Mouse (Mus musculus) liver, embryonic 15.5 days (tissue): ENCODE measurements around the gene Arvcf. TPM values are rescaled to one million over a fixed set of nuclear protein-coding genes. Genes with fewer than 3 reads are reported as not detected.

ENCODE experiments used
- ATAC-seq: fragments of 200-750 bp; cut with Nextera tagmentation; 2 replicates; pipeline ENCODE4 v1.8.0; 2017; ENCODE audit warnings: moderate number of reproducible peaks, mild to moderate bottlenecking, moderate library complexity; ENCODE audit not compliant: insufficient read depth
- H3K27ac ChIP-seq: fragments of 300-500 bp; sonication (generic); replicated peaks from 2 replicates; pipeline ENCODE4 v1.5.1; 2015; ENCODE audit warnings: mild to moderate bottlenecking, inconsistent platforms
- H3K27me3 ChIP-seq: fragments of 300-500 bp; sonication (generic); 2 replicates; pipeline ENCODE4 v1.6.1; 2015; ENCODE audit warnings: mild to moderate bottlenecking, inconsistent platforms
- H3K36me3 ChIP-seq: fragments of 300-500 bp; sonication (generic); replicated peaks from 2 replicates; pipeline ENCODE4 v1.6.1; 2015; ENCODE audit warnings: moderate library complexity, mild to moderate bottlenecking, inconsistent platforms
- H3K4me1 ChIP-seq: fragments of 300-500 bp; sonication (generic); replicated peaks from 2 replicates; pipeline ENCODE4 v1.6.1; 2015; ENCODE audit warnings: inconsistent platforms
- H3K4me2 ChIP-seq: fragments of 300-500 bp; sonication (generic); 2 replicates; pipeline ENCODE4 v1.6.1; 2015; ENCODE audit warnings: moderate library complexity, mild to moderate bottlenecking, inconsistent platforms
- H3K4me3 ChIP-seq: fragments of 300-500 bp; sonication (generic); replicated peaks from 2 replicates; pipeline ENCODE4 v1.5.1; 2015; ENCODE audit warnings: mild to moderate bottlenecking, inconsistent platforms
- H3K9ac ChIP-seq: fragments of 300-500 bp; sonication (generic); 2 replicates; pipeline ENCODE4 v1.6.1; 2015; ENCODE audit warnings: moderate library complexity, mild to moderate bottlenecking, inconsistent platforms
- H3K9me3 ChIP-seq: fragments of 300-500 bp; sonication (generic); replicated peaks from 2 replicates; pipeline ENCODE4 v1.6.1; 2016; ENCODE audit warnings: inconsistent platforms
- WGBS: fragments of 180-500 bp; shearing (Covaris S2); methylation state at CpG from one replicate; pipeline ENCODE4 v1.1.7; 2015; ENCODE audit warnings: mixed read lengths; ENCODE audit not compliant: insufficient replicate concordance; 5-methylcytosine and 5-hydroxymethylcytosine counted together
- polyA plus RNA-seq: library from polyadenylated mRNA; unstranded; fragments of >200 nt; fragmentation: Nextera tagmentation; extraction: Ambion mirVana; gene quantifications from 2 replicates; pipeline ENCODE4 v1.2.1, GENCODE M21; 2015

Gene Arvcf
- polyA plus RNA-seq, 1 experiment from 2014 or later: 7.6 TPM

DNA sequence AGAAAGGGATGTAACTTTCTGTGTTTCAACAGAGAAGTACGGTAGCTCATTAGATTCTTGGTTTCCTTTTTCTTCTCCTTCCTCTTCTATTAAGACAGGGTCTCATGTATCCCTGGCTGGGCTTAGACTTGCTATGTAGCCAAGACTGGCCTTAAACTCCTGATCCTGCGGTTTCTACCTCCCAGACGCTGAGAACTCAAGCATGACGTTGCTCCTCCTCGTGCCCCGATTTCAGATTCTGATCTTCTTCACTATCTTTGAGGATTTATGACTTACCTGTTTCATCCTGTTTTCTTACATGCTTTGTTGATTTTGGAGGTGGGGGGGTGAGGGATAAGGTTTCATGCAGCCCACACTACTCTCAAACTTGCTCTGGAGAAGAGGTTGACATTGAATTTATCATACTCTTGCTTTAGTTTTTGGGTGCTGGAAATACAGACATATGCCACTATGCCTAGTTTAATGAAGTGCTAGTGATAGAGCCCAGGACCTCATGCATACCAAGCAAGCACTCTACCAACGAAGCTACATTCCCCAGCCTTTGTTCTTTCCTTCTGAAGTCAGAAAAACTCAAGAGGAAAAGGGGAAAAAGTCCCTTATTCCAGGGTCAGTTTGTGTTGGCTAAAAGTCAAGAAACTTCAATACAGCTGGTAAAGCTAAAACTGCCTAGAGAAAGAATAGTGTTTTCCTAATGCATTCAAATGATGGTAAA lies 75.4 kb downstream of the Arvcf start:
- no peaks in the 10 kb centered on the region for H3K9me3 ChIP-seq
- H3K27ac ChIP-seq: peak overlapping the region; percentile 95
- H3K4me1 ChIP-seq: peaks cover 80% of the 10 kb centered on the region
- H3K36me3 ChIP-seq: peaks cover 42% of the 10 kb centered on the region
- peak overlapping the region; percentile 84 for H3K4me2 ChIP-seq
- no peaks in the 10 kb centered on the region for H3K27me3 ChIP-seq
- peak overlapping the region; percentile 89; the same call in 1 of the 2 replicates for H3K4me3 ChIP-seq
- H3K9ac ChIP-seq: no peak overlapping the region
- no peak for ATAC-seq
- WGBS: 81% methylated on average over 7 of the region's 7 CpGs

DNA sequence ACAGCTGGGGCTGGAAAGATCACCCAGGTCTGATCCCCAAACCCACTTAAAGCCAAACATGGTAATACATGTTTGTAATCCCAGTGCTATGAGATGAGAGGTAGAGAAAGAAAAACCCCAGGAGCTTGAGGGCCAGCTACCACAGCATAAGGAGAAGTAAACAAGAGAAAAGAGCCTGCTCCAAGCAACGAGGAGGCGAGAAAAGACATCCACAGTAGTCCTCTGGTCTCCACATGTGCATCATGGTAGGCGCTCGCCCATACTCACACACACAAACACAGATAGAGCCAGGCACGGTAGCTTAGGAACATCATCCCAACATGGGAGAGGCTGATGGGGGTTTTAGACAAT lies 75.9 kb downstream of the Arvcf start:
- Histone ChIP-seq H3K9me3 (no peaks in the 10 kb centered on the region), H3K27ac (peak overlapping the region; percentile 95), H3K9ac (peak overlapping the region; percentile 92; the same call in 1 of the 2 replicates), H3K4me1 (peaks cover 75% of the 10 kb centered on the region), H3K4me2 (peak overlapping the region; percentile 84), H3K36me3 (peaks cover 37% of the 10 kb centered on the region), H3K27me3 (no peaks in the 10 kb centered on the region), H3K4me3 (peak overlapping the region; percentile 89)
- no peak for ATAC-seq
- WGBS: 84% methylated on average over 5 of the region's 5 CpGs

DNA sequence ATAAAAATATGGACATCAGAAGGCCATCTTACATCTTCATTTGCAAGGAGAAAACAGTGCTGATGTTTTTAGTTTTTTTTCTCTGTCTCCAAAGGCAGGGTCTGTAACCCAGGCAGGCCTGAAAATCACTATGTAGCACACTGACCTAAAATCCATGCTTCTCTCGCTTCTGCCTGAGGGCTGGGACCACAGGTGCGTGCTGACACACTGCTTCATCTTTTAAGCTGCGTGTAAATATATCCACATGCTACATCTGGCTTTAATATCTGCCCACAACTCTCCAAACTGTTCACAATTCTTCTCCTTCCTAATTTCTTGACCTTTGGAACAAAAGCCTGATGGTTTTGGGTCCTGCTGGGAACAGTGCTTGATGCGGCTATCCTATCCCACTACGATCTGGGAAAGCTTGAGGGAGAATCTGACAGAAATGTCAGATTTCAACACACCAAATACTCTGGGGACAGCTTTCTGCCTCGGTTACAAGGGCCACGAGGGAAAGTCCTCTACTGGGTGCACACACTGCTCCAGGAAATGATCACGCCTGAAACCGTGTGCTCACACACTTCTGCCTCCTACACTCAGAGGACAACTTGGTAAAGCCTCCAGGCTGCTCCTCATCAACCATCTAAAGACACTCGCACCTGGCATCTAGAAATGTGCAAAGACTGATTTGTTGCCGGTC lies 76.5 kb downstream of the Arvcf start:
- 62% methylated on average over 11 of the region's 11 CpGs for WGBS
- no peaks in the 10 kb centered on the region for H3K9me3 ChIP-seq
- H3K36me3 ChIP-seq: peaks cover 36% of the 10 kb centered on the region
- peak overlapping the region; percentile 89 for H3K4me3 ChIP-seq
- H3K4me2 ChIP-seq: peak overlapping the region; percentile 84
- H3K27ac ChIP-seq: peak overlapping the region; percentile 95
- peaks cover 69% of the 10 kb centered on the region for H3K4me1 ChIP-seq
- ATAC-seq: no peak
- H3K27me3 ChIP-seq: no peaks in the 10 kb centered on the region
- H3K9ac ChIP-seq: peak overlapping the region; percentile 92

DNA sequence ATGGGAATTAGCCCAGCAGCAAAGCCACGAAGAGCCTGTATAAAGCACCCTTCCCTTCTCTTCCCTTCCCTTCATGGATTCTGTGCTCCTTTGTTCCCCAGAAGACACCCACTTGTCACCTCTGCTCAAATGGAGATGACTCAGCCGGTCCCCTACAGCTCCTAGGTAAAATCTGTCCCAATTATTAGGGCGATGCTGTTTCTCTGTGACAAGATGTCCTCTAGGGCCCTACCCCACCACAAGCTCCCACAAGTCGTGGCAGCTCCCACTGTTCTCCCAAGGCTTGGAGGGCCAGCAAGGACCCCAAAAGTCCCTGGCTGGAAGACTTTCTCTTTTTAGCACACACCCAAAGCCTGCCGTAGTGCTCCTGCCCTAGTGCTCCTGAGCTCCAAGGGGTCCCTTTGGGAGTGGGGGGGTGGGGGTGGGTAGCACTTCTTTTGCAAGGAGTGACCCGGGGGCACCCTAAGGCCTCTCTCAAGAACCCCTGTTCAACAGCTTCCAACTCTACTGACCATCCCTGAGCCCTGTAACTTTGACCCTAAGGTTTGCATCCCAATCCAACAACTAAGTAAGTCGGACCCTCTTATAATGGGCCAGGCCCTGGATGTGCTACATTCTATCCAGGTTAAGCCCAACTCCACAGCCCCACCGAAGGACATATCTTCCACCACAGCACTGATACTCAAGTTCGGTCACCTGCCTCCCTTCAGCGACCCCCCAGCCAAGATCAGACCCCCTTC lies 77.7 kb downstream of the Arvcf start:
- Histone ChIP-seq H3K4me3 (peak overlapping the region; percentile 89), H3K36me3 (peaks cover 32% of the 10 kb centered on the region), H3K9ac (peak overlapping the region; percentile 92), H3K27ac (peak overlapping the region; percentile 95), H3K4me2 (peak overlapping the region; percentile 84), H3K27me3 (no peaks in the 10 kb centered on the region), H3K9me3 (no peaks in the 10 kb centered on the region), H3K4me1 (peaks cover 61% of the 10 kb centered on the region)
- WGBS: 5% methylated on average over 10 of the region's 10 CpGs
- ATAC-seq: no peak

DNA sequence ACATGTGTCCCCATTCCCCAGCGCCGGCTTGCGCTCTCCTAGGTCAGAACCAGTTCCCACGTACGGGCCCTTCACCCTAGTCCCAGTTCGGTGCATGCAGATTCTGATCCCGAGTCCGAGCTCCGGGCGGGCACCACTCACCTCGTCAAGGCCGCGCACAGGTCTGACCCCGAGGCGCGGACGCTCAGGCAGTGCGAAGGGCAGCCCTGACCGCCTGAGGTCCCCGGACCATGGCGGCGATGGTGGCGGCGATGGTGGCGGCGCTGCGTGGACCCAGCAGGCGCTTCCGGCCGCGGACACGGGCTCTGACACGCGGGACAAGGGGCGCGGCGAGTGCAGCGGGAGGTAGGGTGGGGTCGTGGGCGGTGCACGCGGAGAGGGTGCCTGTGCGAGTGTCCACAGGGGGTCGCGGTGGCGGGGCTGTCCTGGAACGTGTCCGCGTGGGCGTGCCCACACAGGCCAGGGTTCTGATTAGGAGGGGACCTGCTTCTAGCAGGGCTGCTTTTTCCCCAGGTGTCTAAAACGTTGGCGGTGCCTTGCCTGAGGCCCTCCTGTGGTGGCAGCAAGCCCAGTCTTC lies 78.3 kb downstream of the Arvcf start, which contains the start of gene Txnrd2:
Gene Txnrd2 (plus strand): TSS at position 170 of the 577 bp plus-strand sequence.
- ATAC-seq: peak; percentile 57
- H3K27me3 ChIP-seq: no peaks in the 10 kb centered on the region
- H3K9me3 ChIP-seq: no peaks in the 10 kb centered on the region
- peak within 1 kb of the TSS; percentile 89 for H3K4me3 ChIP-seq
- H3K9ac ChIP-seq: peak within 1 kb of the TSS; percentile 92
- H3K27ac ChIP-seq: peak within 1 kb of the TSS; percentile 95
- under 1% methylated on average over 52 of the region's 52 CpGs for WGBS
- H3K36me3 ChIP-seq: peaks cover 32% of the 10 kb centered on the region
- H3K4me1 ChIP-seq: peaks cover 62% of the 10 kb centered on the region
- H3K4me2 ChIP-seq: peak within 1 kb of the TSS; percentile 84

DNA sequence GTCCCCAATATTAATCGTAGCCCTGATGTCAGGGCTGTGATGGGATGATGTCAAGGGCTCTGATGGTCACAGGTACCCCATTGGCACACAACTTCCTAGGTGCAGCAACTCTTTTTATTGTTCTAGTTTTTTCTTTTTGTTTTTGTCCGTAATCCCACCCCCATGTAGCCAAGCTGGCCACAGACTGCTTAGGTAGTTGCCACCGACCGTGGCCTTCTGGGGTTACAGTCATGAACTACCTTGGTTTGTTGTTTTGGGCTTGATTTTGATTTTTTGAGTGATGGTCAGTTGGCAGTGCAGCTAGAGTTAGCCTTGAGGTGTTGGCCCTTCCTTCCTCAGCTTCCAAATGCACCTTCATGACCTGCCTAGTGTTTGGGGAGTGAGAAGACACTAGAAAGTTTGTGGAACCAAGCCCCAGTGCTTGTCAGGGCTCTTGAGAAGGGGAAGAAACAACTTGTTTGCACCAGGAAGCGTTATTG lies 78.9 kb downstream of the Arvcf start, which contains the start of gene Comt:
Gene Comt (minus strand): TSS at position 51 of the 479 bp plus-strand sequence.
- 31% methylated on average over 5 of the region's 5 CpGs for WGBS
- peak within 1 kb of the TSS; percentile 95 for H3K27ac ChIP-seq
- peak within 1 kb of the TSS; percentile 84 for H3K4me2 ChIP-seq
- peak within 1 kb of the TSS; percentile 89 for H3K4me3 ChIP-seq
- H3K27me3 ChIP-seq: no peaks in the 10 kb centered on the region
- H3K9ac ChIP-seq: peak within 1 kb of the TSS; percentile 92
- peaks cover 61% of the 10 kb centered on the region for H3K4me1 ChIP-seq
- ATAC-seq: no peak
- H3K9me3 ChIP-seq: no peaks in the 10 kb centered on the region
- H3K36me3 ChIP-seq: peaks cover 32% of the 10 kb centered on the region

DNA sequence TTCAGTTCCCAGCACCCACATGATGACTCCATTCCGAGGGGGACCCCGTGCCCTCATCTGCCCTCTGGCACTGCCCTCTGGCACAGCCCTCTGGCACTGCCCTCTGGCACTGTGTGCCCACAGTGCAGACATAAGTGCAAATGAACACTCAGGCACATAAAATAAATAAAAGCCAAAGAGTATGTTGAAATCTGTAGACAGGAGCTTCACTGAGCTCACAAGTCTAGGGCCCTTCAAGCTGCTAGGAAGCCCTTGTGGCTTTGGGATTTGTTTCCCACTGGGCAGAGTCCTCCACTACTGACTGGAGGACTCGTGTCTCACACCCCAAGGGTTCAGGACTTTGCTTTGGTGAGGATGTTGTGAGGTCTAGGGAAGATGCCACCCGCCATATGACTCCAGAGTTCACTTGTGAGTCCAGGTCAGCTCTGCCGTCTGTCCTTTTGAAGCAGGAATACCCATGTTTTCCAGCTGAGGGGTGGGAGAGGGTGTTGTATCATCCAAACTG lies 80.1 kb downstream of the Arvcf start:
- H3K4me2 ChIP-seq: peak overlapping the region; percentile 84
- WGBS: 42% methylated on average over 5 of the region's 5 CpGs
- peaks cover 34% of the 10 kb centered on the region for H3K36me3 ChIP-seq
- peaks cover 68% of the 10 kb centered on the region for H3K4me1 ChIP-seq
- peak overlapping the region; percentile 95 for H3K27ac ChIP-seq
- H3K9me3 ChIP-seq: no peaks in the 10 kb centered on the region
- H3K9ac ChIP-seq: peak overlapping the region; percentile 59
- peak overlapping the region; percentile 89 for H3K4me3 ChIP-seq
- ATAC-seq: no peak
- no peaks in the 10 kb centered on the region for H3K27me3 ChIP-seq

DNA sequence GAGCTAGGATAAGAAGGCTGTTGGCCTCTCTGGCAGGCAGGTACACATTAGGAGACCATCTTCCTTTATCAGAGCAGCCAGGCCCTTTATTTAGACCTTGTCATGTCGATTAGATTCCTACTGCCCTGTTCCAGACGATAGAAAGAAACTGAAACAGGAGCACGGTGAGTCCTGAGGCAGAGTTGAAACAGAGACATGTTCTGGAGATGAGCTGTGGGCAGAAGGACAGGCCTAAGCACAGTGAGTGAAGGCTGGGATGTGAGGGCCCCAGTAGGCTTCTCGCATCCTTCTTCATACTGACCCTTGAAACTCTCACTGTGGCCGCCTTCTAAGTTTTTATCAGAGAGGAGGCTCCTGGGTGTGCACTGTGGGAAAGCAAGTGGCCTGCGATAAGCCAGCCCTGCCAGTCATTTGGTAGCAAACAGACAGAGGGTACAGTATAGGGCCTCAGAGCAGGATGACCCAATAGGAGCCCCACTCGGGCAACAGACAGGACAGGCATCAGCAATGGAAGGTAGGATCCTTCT lies 80.6 kb downstream of the Arvcf start:
- H3K27ac ChIP-seq: peak overlapping the region; percentile 95
- no peaks in the 10 kb centered on the region for H3K27me3 ChIP-seq
- no peaks in the 10 kb centered on the region for H3K9me3 ChIP-seq
- peaks cover 67% of the 10 kb centered on the region for H3K4me1 ChIP-seq
- peak overlapping the region; percentile 84 for H3K4me2 ChIP-seq
- 22% methylated on average over 7 of the region's 7 CpGs for WGBS
- peak overlapping the region; percentile 77 for H3K9ac ChIP-seq
- peak; percentile 95 for ATAC-seq
- peak overlapping the region; percentile 89 for H3K4me3 ChIP-seq
- peaks cover 32% of the 10 kb centered on the region for H3K36me3 ChIP-seq

DNA sequence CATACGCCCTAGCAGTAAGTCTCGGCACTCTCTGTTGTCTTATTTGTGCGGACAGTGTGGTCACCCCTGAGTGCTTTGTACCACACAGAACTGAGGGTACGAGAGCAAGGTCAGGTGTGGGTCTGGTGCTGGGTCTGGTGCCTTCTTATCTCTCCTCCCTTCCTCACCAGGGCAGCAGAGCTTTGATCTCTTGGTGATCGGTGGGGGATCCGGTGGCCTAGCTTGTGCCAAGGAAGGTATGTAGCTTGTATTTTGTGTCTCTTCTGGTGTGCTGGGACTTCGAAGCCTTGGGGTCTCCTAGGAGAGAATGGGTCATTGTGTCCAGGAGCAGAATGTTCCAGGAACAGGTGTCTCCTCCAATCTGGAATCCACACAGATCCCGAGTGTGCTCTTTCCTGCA lies 81.7 kb downstream of the Arvcf start:
- no peaks in the 10 kb centered on the region for H3K27me3 ChIP-seq
- peak overlapping the region; percentile 95 for H3K27ac ChIP-seq
- H3K9ac ChIP-seq: peak overlapping the region; percentile 77
- peaks cover 37% of the 10 kb centered on the region for H3K36me3 ChIP-seq
- ATAC-seq: no peak
- peaks cover 62% of the 10 kb centered on the region for H3K4me1 ChIP-seq
- H3K4me2 ChIP-seq: peak overlapping the region; percentile 84
- no peaks in the 10 kb centered on the region for H3K9me3 ChIP-seq
- WGBS: 28% methylated on average over 8 of the region's 8 CpGs
- H3K4me3 ChIP-seq: peak overlapping the region; percentile 89

DNA sequence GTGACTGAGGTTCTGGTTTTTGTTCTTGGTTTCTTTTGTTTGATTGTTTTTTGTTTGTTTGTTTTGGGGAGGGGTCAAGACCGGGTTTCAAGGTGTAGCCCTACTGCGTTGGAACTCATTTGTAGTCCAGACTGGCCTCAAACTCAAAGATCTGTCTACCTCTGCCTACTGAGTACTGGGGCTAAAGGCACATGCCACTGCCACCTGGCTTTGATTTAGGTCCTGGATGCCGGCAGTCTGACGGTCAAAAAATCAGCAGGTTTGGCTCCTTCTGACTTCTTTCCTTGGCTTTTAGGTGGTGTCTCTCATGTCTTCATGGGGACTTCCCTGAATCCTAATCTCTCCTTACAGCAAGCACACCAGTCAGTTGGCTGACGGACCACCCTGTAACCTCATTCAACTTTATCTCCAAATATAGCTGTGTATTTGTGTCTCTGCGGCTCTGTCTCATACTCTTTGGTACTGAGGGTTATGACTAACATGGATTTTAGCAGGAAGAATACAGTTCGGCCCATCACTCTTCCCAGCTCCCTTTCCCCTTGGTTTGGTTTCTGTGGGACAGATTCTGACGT lies 82.7 kb downstream of the Arvcf start:
- Histone ChIP-seq H3K27ac (peak overlapping the region; percentile 95), H3K4me3 (peak overlapping the region; percentile 89), H3K4me2 (peak overlapping the region; percentile 84)

More for the DNA sequence above, 82.7 kb downstream of the Arvcf start:
- no peaks in the 10 kb centered on the region for H3K9me3 ChIP-seq
- H3K4me1 ChIP-seq: peaks cover 60% of the 10 kb centered on the region
- ATAC-seq: no peak
- H3K36me3 ChIP-seq: peaks cover 48% of the 10 kb centered on the region
- WGBS: 31% methylated on average over 8 of the region's 8 CpGs
- H3K27me3 ChIP-seq: no peaks in the 10 kb centered on the region
- H3K9ac ChIP-seq: peak overlapping the region; percentile 77
